Mouse (Mus musculus) c-Kit-positive CD71-negative TER-119-negative erythroid progenitor cells, embryonic 14.5 days (primary cell): ENCODE measurements at regions not wholly inside any gene's neighbourhood (a gene's known extent, or its start where the extent isn't known, plus 50 kb on each side); places are given as distances from the start of the nearest gene placed in this dataset.

ENCODE experiments used
- DNase-seq: peaks from one replicate; pipeline ENCODE4 v3.0.0-alpha.2; 2013; ENCODE audit warnings: low read depth

DNA sequence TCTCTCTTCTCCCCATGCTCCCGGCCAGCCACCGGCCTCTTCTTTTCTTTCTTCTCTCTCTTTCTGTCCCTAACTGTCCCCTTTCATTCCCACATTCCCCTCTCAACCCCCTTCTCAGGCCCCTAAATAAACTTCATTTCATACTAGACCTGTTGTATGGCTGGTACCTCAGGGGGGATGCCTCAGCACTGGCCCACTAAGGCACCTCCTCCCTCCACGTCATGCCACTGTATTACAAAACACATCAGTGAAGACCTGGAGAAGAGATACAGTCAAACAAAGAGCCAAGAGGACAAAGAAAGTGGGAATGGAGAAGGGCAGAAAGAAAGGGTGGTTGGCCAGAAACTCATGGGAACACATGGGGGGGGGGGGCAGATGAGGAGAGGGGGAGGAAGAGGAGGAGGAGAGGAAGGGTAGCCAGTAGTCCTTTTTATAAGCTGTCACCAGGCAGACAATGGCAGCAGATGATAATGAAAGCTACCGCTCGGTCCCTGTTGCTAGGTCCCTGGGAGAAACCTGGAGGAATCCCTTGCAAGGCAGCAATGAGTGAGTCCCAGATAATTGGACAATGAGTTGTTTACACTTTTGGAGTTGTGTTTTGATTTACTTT is 224.5 kb upstream of the Pfn2 start:
- no peak for DNase-seq

DNA sequence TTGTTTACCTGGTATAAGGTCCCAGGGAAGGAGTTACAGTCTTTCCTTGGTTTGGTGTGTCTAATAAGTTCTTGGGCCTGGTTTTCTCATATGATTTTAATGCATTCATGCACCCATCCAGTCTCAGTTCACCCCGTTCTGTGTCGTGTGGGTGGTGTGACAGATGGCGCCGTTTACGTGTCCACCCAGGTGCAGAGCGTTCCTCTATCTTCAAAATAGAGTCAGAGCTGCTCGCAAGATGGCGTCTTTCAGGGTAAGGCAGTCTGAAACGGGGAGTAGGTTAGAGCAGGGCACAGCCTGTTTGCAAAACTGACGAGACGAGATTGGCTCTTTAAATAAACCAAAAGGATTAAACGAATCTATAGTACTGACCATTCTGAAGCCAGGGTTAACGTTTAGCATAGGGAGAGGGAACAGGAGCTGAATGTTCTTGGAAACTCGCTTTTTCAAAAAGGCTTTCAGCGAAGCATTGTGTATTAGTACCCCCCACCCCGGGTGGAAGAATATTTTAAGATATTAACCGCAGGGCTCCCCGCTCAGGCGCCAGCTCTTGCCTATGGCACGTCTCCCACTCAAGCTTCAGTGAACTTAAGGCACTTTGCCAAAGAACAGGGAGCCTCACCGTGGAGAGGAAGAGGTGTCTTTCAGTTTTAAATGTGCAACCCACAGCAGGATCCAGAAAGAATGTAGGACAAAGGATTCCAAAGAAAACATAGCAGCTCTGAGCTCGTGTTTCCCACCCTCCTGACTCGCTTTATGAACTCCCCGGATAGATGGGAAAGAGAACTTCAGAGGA is 241.7 kb upstream of the Pfn2 start:
- DNase-seq = no peak

DNA sequence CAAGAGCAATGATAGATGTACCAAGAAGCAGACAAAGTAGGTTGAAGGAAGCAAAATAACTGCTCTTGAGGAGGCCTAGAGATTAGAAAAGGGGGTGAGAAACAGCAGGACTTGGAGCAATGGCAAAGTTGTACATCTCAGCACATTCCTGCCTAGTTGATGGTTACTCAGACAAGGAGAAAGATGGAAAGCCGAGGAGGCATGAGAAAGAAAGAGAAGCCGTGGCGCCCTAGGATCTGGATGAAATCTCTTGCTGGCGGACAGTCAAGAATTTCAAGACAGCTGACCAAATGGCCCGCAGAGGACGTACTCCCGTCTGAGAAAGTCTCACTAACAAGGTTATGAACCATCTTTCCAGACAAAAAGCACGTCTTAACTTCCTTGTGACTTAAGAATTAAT is 242.5 kb upstream of the Pfn2 start:
- DNase-seq = no peak

DNA sequence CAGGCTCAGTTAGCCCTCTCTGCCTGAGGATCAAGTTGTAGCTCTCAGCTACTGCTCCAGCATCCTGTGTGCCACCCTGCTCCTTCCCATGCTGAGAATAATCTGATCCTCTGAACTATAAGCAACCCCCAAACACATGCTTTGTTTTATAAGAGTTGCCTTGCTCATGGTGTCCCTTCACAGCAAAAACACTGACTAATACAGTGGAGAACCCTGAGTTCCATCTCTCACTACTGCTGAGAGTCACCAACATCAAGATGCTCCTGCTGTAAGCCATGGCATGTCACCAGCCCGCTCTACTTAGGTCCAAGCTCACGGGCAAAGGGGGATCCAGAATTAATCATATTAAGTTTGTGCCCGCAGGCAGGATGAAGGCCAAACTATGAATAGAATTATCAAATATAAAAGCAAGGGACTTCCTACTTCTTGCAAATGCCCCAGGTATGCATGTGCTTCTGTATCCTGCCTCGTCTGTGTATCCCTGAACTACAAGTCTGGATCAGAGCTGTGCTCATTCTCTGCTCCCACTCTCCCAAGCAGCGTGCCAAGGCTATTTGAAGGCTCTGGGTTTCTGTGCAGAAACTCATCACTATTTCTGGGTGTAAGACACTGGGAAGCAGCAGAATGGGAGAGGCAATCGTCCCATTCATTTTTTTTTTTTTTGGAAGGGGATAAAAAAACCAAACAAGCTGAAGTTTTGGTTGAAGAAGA is 243.7 kb upstream of the Pfn2 start:
- DNase-seq = no peak

DNA sequence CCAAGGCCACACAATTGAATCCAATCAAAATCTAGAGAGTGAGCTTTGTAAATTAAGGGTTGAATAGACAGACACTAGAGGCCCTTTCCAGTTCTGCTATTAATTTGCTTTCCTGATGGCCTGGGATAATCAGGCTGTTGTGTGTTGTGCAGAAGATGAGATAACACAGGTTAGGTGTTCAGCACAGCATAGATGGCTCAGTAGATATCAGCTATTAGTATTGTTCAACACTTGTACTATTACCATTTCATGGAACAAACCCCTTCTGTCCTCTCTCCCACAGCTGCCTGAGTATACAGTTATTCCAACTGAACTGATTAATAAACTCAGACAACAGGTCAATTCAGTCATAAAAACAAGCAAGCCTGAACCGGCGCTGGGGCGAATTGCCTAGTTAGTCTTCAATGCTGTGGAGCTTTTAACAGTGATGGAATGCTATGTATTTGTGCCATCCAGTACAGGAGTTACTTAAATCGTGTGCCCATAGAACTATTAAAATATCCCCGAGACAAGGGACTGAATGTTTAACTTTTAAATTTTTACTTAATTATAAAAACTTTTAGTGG is 263.1 kb upstream of the Pfn2 start:
- no peak for DNase-seq

DNA sequence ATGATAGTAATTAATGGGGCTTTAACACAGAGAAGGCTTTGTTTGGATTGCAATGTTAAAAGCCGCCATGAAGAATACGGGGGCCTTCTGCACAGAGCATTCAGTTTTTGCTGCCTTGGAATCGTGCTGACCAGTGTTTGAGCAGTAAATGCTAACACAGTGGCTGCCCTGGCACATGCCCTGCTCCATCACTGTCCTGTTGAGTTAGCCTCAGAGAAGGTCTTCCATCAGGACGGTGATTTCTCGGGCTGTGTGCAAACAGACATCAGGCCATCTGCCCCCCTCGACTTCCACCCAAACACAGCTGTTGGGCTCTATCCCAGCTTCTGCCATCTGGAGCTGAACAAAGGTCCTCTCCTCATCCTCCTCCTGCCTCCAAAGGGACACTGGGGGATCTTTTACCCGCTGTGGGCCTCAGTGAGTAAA is 264.6 kb upstream of the Pfn2 start:
- DNase-seq = no peak

DNA sequence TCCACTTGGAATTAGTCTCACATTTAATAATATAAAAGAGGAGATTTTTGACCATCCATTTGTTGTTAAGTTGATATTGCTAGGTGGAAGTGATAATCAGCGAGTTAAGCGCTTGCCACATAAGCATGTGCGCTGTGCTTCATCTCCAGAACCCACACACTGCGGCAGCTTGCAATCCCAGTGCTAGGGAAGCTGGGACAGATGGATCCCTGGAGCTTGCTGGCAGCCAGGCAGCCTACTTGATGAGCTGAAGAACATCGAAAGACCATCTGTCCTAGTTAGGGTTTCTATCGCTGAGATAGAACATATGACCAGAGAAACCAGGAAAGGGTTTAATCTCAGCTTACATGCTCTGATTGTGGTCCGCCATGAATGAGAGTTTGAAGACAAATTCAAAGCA is 266.1 kb upstream of the Pfn2 start:
- no peak for DNase-seq

DNA sequence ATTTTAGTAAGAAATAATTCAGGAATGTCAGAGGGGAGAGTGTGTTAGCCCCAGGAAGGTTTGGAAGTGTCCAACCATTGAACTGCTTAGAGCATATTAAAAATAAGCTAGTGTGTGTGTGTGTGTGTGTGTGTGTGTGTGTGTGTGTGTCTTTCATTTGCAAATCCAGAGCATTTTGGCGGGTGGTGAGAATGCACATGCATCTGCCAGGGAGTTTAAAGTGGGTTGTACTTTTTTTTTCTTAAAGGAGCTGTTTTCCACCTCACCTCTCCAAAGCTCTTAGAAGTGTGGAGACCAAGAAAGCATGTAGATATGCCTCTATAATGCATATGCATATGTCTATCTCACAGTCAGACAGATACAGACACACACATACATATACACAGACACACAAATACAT is 267.6 kb upstream of the Pfn2 start:
- no peak for DNase-seq

DNA sequence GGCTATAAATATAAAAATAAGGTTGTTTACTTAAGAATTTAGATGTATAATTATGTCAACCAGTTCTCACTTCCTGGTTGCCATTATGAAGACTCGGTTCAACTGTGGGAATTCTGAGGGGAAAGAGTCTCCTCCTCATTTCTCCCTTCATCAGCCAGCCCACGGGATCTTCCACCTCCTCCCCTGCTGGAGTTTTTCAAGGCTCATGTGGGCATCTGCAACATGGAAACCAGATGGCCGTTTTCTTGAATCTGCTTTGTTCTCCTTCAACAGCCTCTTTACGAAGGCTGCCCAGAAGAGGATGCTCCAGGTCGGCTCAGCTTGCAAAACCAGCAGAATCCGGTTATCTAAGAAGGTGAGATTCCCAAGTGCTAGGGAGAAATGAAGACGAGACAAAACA is 269.0 kb upstream of the Pfn2 start:
- DNase-seq = no peak

DNA sequence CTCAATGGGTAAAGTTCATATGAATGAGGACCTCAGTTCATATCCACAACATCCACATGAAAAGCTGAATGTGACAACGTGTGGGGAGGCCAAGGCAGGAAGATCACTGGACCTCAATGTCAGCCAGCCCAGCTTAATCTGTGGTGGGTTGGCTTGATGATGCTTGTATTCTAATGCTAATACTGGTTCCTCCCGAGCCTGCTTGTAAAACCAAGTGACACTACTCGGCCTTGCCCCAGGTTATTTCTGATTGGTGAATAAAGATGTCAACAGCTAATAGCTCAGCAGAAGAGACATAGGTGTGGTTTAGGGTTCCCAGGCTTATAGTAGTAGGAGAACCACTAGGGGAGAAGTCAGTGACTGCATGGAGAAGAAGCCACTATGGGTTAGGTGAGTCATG is 272.2 kb upstream of the Pfn2 start:
- no peak for DNase-seq

DNA sequence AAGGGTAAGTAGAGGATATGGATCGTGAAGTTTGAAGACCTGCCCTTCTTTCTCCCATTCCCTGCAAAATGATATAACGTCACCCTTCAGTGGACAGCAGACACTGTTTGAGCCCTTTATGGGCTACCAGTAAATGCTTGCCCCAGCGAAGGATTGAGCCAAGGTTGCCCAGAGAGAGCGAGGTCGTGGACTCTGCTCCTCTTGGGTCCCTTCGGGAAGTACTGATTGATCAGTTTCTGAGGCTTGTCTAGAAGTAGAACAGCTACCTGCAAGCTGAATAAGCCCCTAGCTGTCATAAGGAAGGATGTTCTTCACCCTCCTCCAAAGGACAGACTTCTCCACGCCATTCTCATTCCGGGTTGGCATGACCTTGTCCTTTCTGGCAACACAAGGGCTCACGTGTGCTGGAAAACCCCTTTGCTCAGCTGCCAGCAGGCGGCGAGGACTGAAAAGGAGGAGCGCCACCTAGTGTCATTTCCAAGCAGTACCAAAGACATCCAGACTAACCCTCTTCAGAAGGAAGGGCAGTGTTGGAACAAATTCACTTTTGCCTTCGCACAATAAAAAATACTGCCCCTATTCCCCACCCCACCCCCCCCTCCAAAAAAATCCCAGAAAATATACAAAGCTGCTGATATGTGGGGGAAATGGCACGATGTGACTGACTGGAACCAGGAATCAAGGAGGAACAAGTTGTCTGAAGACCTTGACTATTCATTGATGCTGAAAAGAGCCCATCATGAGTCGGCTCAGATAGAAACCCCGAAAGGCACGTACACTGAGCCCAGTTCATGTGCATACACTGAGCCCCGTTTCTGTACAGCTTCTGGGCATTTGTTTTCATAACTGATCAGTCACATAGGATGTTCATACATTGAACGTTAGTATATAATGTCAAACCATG is 274.8 kb upstream of the Pfn2 start:
- DNase-seq = peak; percentile 44

DNA sequence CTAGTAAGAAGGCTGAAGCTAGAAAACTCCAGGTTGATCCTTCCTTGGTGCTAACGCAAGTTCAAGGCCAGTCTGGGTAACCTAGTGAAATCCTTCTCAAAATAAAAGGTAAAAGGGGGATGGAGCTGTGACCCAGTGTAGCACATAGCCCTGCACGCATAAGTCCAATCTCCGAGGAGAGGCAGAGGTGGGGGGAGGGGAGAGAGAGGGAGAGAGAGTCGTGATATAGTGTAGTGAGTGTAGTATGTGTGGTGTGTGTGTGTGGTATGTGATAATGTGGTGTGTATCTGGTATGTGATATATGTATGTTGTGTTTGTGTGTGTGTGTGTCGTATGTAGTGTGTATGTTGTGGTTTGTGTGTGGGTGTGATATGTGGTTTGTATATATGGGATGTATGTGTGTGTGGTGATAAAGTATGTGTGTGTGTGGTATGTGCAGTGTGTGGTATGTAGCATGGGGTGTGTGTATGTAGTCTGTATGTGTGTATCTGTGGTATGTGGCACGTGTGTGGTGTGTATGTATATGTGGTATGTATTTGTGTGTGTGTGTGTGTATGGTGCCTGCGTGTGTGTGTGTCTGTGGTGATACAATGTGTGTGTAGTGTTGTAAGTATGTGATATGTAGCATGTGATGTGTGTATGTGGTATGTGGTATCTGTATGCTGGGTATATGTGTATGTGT is 275.7 kb upstream of the Pfn2 start:
- no peak for DNase-seq

DNA sequence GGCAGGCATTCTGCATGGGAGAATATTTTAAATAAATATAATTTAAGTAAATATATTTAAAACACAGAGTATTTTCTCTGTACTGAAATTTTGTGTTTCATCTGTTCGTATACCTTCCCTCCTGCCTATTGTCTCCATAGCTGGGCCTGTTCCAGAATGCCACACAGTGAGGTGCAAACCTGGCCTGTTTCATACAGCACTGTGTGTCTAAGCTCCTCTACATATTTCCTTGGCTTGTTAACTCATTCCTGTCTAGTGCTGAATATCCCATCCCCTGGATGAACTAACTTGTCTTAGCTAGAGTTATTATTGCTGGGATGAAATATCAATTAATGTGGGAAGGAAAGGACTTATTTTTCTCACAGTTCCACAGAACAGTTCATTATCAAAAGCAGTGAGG is 277.0 kb upstream of the Pfn2 start:
- DNase-seq = no peak

DNA sequence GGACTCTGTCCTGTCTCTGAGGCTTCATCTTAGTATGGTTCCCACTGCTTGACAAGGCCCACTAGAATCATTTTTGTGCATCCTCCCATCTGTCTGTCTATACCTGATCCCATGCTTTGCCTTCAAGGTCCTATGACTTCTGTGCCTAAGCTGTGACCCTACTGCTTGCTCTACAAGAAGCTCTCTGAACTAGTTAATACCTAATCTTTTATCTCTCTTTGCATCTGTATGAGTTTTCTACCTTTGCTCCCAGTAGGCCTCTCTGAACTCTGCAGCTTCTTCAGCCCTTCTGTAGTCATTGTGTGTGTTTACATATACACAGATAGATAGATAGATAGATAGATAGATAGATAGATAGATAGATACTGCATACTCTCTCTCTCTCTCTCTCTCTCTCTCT is 279.1 kb upstream of the Pfn2 start:
- DNase-seq = no peak

DNA sequence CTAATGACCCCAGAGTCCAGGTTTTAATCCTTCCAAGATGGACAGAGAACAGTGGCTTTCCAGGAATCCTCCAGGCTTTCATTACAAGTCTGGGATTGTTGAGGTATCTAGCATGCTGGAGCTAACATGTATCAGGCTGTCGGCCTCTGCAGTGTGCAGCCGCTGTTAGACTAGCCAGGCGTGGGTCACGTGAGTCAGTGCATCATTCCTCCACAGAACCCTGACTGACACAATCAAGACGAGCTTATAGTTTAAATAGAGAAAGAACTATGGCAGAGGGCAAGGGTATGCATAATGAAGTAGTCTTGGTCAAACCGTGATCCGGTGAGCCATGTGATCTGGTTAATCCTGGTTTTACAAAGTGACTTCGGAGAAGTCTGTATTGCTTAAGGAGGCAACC is 280.2 kb upstream of the Pfn2 start:
- DNase-seq = no peak

DNA sequence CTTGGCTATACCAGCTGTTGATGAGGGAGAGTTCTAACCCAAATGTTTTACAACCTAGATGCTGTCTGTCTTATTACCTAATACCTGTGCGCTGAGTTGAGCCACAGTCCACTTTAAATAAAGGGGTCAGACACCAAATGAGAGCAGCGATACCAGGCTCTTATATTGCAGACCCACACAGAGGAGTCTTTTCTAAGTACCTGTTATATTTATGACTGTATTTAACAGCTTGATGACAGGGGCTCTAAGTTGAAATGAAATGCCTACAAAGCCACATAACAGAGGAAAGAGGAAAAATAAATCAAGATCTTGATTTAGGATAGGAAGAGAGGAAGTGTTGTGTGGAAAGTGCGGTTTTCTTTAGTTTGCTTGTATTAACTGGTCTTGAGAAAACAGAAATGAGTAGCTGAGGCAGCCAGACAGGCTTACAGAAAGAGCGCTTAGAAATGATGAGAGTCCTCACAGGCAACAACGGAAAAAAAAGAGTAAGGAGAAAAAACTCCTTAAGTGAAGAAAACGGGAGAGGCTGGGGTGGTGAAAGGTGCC is 281.6 kb upstream of the Pfn2 start:
- DNase-seq = no peak

DNA sequence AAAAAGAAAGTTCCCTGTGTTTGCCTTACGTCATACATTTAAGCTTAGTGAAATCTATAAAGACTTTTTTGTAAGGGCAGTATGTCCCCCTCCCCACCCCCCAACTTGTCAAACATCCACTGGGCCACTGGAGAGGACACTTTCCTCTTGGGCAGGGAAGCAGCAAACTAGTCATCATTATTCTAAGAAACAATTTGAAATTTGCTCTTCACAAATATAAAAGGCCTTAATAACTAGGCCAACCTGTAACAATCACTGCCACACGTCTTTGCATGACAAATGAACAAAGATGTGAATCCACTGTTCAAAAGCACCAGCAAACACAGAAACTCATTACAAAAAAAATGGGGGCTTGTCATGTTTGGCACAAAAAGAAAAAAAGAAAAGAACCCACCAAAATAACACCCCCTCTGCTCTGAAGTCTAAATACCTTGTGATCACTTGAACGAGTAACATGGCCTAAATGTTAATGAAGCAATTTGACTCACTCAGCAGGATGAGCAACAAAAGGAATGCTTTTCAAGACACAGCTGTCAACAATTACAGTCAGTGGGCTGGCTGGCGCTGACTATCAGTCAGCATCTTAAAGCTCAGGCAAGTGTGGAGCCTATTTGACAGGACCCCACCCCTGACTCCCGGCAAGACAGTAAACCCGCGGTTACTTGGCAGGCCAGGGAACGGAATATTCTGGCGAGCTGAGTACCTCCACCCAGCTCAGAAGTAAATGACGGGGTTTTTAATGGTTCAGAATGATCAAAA is 278.7 kb upstream of the Tsc22d2 start:
- DNase-seq = no peak

DNA sequence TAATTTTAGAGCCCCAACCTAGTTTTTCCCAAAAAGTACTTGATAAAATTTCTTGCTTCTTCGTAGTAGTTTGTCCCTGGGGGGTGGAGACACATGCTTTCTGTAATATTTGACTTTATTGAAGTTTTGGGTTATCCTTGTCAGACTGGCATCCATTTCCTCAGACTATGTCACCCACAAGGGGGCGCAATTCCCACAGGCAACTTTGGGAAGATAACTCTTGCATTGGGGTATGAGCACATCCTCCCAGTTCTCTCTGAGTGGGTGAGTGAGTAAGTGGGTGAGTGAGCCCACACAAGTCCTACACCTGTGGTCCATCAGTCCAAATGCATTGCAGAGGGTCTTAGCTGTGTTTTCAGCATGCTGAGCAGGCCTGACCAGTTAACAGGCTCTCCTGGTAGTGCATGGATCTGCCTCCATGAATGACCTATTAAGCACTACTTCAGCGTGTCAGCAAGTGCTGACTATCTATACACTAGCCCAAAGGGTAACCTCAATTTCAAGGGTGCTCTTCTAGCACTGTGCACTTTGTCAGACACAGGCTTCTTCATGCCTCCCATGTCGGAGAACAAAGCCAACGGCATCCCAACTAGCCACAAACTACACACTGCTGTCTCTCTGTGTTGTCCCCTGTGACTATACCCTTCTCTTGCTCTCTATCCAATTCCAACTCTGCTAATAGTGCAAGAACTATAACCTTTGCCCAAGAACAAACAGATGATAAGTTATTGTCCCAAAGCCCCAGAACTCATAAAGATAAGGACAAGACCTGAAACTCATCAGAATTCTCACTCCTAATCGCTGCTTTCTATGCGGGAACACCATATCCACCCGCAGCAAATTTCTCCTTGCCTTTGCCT is 275.6 kb upstream of the Tsc22d2 start:
- peak; percentile 29 for DNase-seq

DNA sequence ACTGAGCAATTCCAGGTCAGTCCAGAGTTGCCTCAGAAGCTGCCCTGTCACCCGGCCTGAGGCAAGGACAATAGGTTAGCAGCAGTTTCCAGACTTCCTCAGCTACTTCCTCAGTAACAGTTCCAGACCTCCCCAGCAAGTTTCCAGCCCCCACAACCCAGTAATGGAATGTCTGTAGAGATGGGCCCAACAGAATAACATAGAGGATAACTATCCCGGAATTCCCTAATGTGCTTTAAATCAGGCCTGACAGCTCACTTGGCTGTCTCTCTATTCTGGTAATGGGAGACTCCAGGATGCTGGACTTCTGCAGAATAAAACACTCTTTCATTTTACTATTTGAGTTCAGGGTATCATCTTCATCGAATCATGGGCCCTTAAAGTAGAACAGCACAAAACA is 268.4 kb upstream of the Tsc22d2 start:
- DNase-seq = no peak
